Mouse (Mus musculus) limb, embryonic 11.5 days (tissue): ENCODE data around the gene Susd2. TPM values are rescaled to one million over a fixed set of nuclear protein-coding genes. Genes with fewer than 3 reads are reported as not detected.

Experiments
- ATAC-seq: fragments of 200-750 bp; cut with Nextera tagmentation; 2 replicates; pipeline ENCODE4 v1.8.0; 2017; ENCODE audit warnings: low read depth; ENCODE audit not compliant: insufficient number of reproducible peaks, low FRiP score, low TSS enrichment
- DNase-seq: peaks from one replicate; pipeline ENCODE4 v3.0.0-alpha.2; 2015; ENCODE audit warnings: low spot score
- H3K27ac ChIP-seq: fragments of 300-500 bp; sonication (generic); replicated peaks from 2 replicates; pipeline ENCODE4 v1.5.1; 2014; ENCODE audit warnings: low read depth, mild to moderate bottlenecking, low read length
- H3K27me3 ChIP-seq: fragments of 300-500 bp; sonication (generic); 2 replicates; pipeline ENCODE4 v1.6.1; 2014; ENCODE audit warnings: mild to moderate bottlenecking, low read length, mixed read lengths; ENCODE audit not compliant: control insufficient read depth, insufficient read depth
- H3K36me3 ChIP-seq: fragments of 300-500 bp; sonication (generic); 2 replicates; pipeline ENCODE4 v1.6.1; 2014; ENCODE audit warnings: mild to moderate bottlenecking, low read length, moderate library complexity, mixed read lengths; ENCODE audit not compliant: control insufficient read depth, insufficient read depth
- H3K4me1 ChIP-seq: fragments of 300-500 bp; sonication (generic); 2 replicates; pipeline ENCODE4 v1.6.1; 2014; ENCODE audit warnings: low read length, mixed read lengths; ENCODE audit not compliant: control insufficient read depth, insufficient read depth
- H3K4me2 ChIP-seq: fragments of 300-500 bp; sonication (generic); 2 replicates; pipeline ENCODE4 v1.6.1; 2014; ENCODE audit warnings: low read depth, mild to moderate bottlenecking, moderate library complexity; ENCODE audit not compliant: severe bottlenecking
- H3K4me3 ChIP-seq: fragments of 300-500 bp; sonication (generic); 2 replicates; pipeline ENCODE4 v1.5.1; 2014; ENCODE audit warnings: low read depth, low read length
- H3K9ac ChIP-seq: fragments of 300-500 bp; sonication (generic); 2 replicates; pipeline ENCODE4 v1.6.1; 2014; ENCODE audit warnings: mild to moderate bottlenecking, low read length
- H3K9me3 ChIP-seq: fragments of 300-500 bp; sonication (generic); 2 replicates; pipeline ENCODE4 v1.6.1; 2016; ENCODE audit warnings: low read length; ENCODE audit not compliant: control insufficient read depth
- WGBS: fragments of 180-500 bp; shearing (Covaris S2); extraction: QIAGEN DNeasy Blood & Tissue Kit; methylation state at CpG from one replicate; pipeline ENCODE4 v1.1.7; 2014; 5-methylcytosine and 5-hydroxymethylcytosine counted together
- polyA plus RNA-seq: library from polyadenylated mRNA; unstranded; fragments of >200 nt; fragmentation: Nextera tagmentation; extraction: Ambion mirVana; gene quantifications from 2 replicates; pipeline ENCODE4 v1.2.1, GENCODE M21; 2014

Gene Susd2
- polyA plus RNA-seq, result 0.98 and 1.4 TPM in 2 replicates

GRCm38 (mm10) chr10:75643741-75644343 is at the start of gene Susd2:
TSS of gene Susd2 (minus strand) at chr10:75644008.
- Histone ChIP-seq H3K36me3 (no peaks in the 10 kb centered on the region; the same call in 1 of the 2 replicates), H3K27ac (no peak within 1 kb of the TSS), H3K9ac (peak within 1 kb of the TSS; percentile 35), H3K27me3 (no peaks in the 10 kb centered on the region), H3K4me1 (peaks cover 6% of the 10 kb centered on the region), H3K9me3 (no peaks in the 10 kb centered on the region), H3K4me3 (no peak within 1 kb of the TSS), H3K4me2 (peak within 1 kb of the TSS; percentile 30)
- ATAC-seq, result peak; percentile 23; the same call in 1 of the 2 replicates
- 3% methylated on average over 11 of the region's 11 CpGs for WGBS
- DNase-seq, result peak; percentile 76

DNA sequence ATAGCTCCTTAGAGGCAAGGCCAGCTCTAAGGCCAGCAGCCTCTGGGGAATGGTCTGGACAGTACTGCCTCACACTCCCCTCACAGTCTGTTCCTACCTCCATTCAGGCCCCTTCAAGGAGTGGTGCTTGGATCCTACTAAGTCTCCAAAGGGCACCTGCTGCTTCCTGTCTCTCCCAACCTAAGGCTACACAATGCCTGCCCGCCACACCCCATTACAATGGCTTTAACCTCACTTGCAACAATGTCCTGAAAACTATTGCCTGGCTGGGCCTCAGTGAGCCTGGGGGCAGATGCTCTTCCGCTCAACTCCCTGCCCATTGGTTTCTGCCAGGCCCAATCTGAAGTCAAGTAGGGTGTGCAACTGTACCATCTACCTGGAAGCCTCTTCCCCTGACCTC is 44.8 kb upstream of the Susd2 start:
- Histone ChIP-seq H3K36me3 (peaks cover 7% of the 10 kb centered on the region), H3K9ac (no peak overlapping the region), H3K27ac (no peak overlapping the region), H3K4me2 (no peak overlapping the region), H3K27me3 (no peaks in the 10 kb centered on the region), H3K9me3 (no peaks in the 10 kb centered on the region), H3K4me1 (no peaks in the 10 kb centered on the region), H3K4me3 (no peak overlapping the region)
- WGBS, result 91% methylated on average over 2 of the region's 2 CpGs
- ATAC-seq, result no peak
- no peak for DNase-seq

DNA sequence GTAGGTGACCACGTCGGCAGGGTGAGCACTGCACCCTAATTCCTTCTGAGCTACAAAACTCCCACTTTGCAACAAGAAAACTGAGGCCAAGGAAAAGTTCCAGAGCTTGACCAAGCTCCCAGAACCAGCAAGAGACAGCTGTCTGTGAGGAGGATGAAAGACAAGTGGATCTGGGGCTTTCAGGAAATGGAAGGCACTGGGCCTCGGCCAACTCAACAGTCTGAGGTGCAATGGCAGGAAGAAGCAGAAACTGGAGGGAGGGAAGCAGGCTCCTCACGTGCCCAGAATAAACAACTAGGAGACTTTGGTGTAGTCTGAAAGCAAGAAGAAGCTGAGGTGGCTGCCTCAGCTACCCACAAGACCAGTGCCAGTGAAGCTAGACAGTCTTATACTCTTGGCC is 42.9 kb upstream of the Susd2 start:
- peaks cover 3% of the 10 kb centered on the region for H3K36me3 ChIP-seq

DNA sequence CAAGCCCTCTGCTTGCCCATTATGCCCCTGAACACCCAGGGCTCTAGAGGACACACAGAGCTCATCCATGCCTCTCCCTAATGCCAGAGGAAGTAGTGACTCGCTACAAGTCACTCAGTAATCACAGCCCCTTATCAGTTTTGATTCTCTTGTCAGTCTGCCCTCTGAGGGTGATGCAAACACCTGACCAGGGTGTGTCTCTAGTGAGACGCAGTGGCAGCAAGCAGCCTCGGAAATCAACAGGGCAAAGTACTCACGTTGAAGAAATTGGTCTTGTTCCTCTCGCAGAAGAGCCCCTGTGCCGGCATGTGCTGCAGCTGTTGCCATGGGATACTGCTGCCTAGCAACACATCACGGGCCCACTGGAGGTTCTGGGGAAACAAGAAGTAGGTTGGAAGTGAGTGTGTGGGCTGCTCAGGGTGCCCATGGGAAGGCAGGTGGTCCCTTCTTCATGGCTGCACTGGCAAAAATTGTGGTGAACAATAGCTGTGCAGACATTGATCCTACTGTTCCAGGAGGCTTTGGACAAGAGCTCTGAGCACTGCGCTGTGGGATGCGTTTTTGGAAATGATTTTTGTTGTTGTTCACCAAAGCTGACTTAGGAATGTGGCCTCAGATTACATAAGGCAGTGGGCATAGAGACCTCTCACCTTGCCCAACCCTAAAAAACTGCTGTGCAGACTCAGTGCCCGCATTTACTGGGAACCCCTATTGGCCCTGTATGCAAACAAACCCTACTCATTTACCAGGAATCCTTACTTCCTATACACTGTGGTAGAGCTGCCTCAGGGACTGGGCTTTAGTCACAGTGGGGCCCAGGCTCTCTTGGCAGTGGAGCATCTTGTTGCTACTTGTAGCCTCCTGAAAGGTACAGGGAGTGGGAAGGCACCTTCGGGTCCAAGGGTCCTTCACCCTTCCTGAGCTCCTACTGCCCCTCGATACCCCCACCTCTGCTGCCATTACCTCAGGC is 40.5 kb upstream of the Susd2 start:
- Histone ChIP-seq H3K9ac (no peak overlapping the region), H3K4me2 (no peak overlapping the region), H3K36me3 (peaks cover 2% of the 10 kb centered on the region; the same call in 1 of the 2 replicates), H3K4me3 (no peak overlapping the region), H3K27ac (no peak overlapping the region), H3K9me3 (no peaks in the 10 kb centered on the region), H3K4me1 (no peaks in the 10 kb centered on the region), H3K27me3 (no peaks in the 10 kb centered on the region)
- DNase-seq (peak; percentile 61), ATAC-seq (no peak)
- 69% methylated on average over 12 of the region's 12 CpGs for WGBS

More for the DNA sequence above, 42.9 kb upstream of the Susd2 start:
- H3K9me3 ChIP-seq, result no peaks in the 10 kb centered on the region
- H3K4me3 ChIP-seq, result no peak overlapping the region
- no peaks in the 10 kb centered on the region for H3K27me3 ChIP-seq
- 86% methylated on average over 4 of the region's 4 CpGs for WGBS
- H3K9ac ChIP-seq, result no peak overlapping the region
- ATAC-seq (no peak), DNase-seq (no peak)
- no peaks in the 10 kb centered on the region for H3K4me1 ChIP-seq
- H3K4me2 ChIP-seq, result no peak overlapping the region
- no peak overlapping the region for H3K27ac ChIP-seq

DNA sequence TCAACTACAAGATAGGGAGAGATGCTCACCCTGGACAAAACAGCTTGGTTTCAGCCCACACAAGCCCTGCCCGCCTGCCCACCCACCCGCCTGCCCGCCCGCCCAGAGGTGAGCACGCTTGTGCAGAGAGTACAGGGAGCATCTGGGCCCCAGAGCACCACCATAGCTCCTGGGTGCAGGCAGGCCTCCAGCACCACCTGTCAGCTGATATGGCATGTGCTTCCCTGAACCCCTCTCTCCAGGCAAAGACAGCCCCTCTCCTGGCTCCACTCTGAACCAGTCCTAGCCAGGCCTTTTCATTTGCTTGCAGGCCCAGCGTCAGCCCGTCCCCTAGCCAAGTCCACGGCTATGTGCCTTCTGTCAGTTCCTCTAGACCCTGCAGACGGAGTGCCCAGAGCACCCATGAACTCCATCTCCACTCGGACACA is 36.8 kb upstream of the Susd2 start:
- H3K4me1 ChIP-seq, result peaks cover 6% of the 10 kb centered on the region
- H3K27ac ChIP-seq, result no peak overlapping the region
- no peak overlapping the region for H3K9ac ChIP-seq
- H3K36me3 ChIP-seq, result peaks cover 2% of the 10 kb centered on the region; the same call in 1 of the 2 replicates
- no peak overlapping the region for H3K4me3 ChIP-seq
- H3K9me3 ChIP-seq, result no peaks in the 10 kb centered on the region
- WGBS, result 92% methylated on average over 10 of the region's 10 CpGs
- H3K4me2 ChIP-seq, result no peak overlapping the region
- H3K27me3 ChIP-seq, result no peaks in the 10 kb centered on the region
- DNase-seq (no peak), ATAC-seq (no peak)

DNA sequence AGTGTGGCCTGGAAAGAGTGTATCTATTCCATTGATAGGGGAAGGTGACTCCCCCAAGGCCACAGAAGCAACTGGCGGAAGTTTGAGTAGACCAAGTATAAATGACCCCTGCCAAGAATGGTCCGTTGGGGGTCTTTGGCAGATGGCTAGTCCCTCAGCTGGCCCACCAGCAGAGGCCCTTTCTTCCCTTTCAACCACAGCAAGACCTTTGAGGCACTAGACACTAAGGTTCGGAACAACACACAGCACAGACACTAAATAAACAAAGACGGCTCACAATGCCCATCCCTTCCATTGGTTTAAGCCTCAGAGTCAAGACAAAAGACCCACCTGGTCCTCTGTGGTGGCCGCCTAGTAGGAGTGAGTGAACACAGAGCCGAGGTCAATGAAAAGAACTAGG is 35.4 kb upstream of the Susd2 start:
- Histone ChIP-seq H3K4me3 (no peak overlapping the region), H3K4me2 (no peak overlapping the region), H3K4me1 (peaks cover 12% of the 10 kb centered on the region), H3K36me3 (peaks cover 2% of the 10 kb centered on the region; the same call in 1 of the 2 replicates), H3K27ac (no peak overlapping the region), H3K9ac (no peak overlapping the region), H3K9me3 (no peaks in the 10 kb centered on the region), H3K27me3 (no peaks in the 10 kb centered on the region)
- WGBS, result 94% methylated on average over 6 of the region's 6 CpGs
- DNase-seq (no peak), ATAC-seq (no peak)

GRCm38 (mm10) chr10:75677989-75678388 is 34.2 kb upstream of the Susd2 start:
- WGBS, result 95% methylated on average over 5 of the region's 5 CpGs
- DNase-seq, result no peak
- H3K27me3 ChIP-seq, result no peaks in the 10 kb centered on the region

DNA sequence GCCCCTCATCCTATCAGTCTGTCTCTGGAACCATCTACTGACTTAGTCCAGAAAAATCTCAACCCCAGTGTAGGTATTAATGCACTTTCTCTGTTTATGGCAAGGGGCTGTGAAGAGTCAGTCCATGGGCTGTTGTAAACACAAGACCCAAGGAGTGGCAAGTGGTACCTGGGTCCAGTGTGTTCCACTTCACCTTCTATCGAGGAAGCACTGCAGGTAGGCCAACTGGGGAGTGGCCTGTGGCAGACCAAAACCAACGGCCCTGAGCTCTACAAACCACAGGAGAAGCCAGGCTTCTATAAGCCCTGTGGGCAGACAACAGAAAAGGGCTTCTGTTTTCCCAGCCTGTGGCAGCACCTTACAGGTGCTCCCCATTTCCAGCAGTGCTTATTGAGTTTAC is 33.8 kb upstream of the Susd2 start:
- no peak overlapping the region for H3K4me3 ChIP-seq
- no peak overlapping the region for H3K9ac ChIP-seq
- H3K4me1 ChIP-seq, result peaks cover 12% of the 10 kb centered on the region
- peaks cover 2% of the 10 kb centered on the region; the same call in 1 of the 2 replicates for H3K36me3 ChIP-seq
- no peaks in the 10 kb centered on the region for H3K9me3 ChIP-seq
- no peak for DNase-seq
- 82% methylated on average over 2 of the region's 2 CpGs for WGBS
- ATAC-seq, result no peak
- no peaks in the 10 kb centered on the region for H3K27me3 ChIP-seq
- no peak overlapping the region for H3K27ac ChIP-seq
- no peak overlapping the region for H3K4me2 ChIP-seq

More at GRCm38 (mm10) chr10:75677989-75678388, 34.2 kb upstream of the Susd2 start:
- peaks cover 2% of the 10 kb centered on the region; the same call in 1 of the 2 replicates for H3K36me3 ChIP-seq
- no peak overlapping the region for H3K4me3 ChIP-seq
- no peak overlapping the region for H3K9ac ChIP-seq
- no peaks in the 10 kb centered on the region for H3K9me3 ChIP-seq
- no peak overlapping the region for H3K27ac ChIP-seq
- H3K4me2 ChIP-seq, result no peak overlapping the region
- ATAC-seq, result no peak
- H3K4me1 ChIP-seq, result peaks cover 12% of the 10 kb centered on the region
